ENCODE assay signal across 8 mouse cellular contexts in the genomic region with DNA sequence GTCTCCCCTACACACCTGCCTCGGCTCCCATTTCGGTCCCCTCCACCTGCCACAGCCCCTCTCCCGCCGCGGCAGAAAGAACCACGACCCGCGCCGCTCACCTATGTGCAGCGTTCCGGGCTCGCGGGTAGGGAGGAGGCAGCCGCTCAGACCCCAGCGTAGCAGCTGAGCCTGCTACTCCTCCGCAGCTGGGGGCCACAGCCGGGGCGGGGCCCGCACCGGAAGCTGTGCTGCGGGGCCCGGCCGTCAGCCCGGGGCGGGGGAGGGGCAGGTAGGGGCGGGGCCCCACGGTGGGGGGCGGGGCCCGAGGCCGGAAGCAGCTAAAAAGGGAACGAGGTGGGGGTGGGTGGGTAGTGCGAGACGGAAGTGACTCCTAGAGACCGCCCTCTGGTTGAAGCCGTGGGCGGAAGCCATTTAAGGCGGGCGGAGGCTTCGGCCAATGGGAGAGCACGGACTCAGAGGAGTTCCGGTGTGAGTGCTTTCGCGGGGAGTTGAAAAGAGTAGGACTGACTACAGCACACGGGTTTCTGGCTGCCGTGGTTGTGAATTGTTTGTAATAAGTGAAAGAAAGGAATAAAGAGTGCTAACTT. TPM values are rescaled to one million over a fixed set of nuclear protein-coding genes. Genes with fewer than 3 reads are reported as not detected.
DNase-seq lines count a peak whose midpoint lies in the region; ATAC-seq and TF ChIP-seq lines count a peak whose summit lies in the region.

A gene (minus strand): TSS at position 213 of the 590 bp plus-strand sequence.

- H3K27me3 ChIP-seq in hindbrain, postnatal 0 days (ENCODE audit: insufficient read depth, low read length) = no peaks in the 10 kb centered on the region

- WGBS in hindbrain, postnatal 0 days = under 1% methylated on average over 42 of the region's 45 CpGs

- H3K36me3 ChIP-seq in hindbrain, postnatal 0 days (ENCODE audit: insufficient read depth, low read length) = no peaks in the 10 kb centered on the region

- intact Hi-C loops in left cerebral cortex, adult 2 months (cut with DNase I) = loop anchor here (1.0 to 2.0 kb wide), 2 partner anchors 71 to 74 kb away; a partner anchor contains a TSS

- peak; percentile 88 for DNase-seq in WW6 (ENCODE audit: low read depth, low spot score)
- peak; percentile 82 to 90 for DNase-seq in cerebellum, postnatal 4 days (ENCODE audit: low spot score in 2 of 2)
- peak; percentile 94 for DNase-seq in gastrocnemius, adult 18-20 months (ENCODE audit: low spot score)
- DNase-seq in hindbrain, postnatal 0 days (ENCODE audit: low spot score) = peak; percentile 98
- DNase-seq in left cerebral cortex, adult 2 months (ENCODE audit: extremely low spot score in 1 of 2, low spot score in 2 of 2) = peak; percentile 88 to 92
- DNase-seq in right cerebral cortex, adult 2 months (ENCODE audit: low spot score in 2 of 2) = peak; percentile 88 to 93
- DNase-seq in urinary bladder, postnatal 14 days (ENCODE audit: low spot score) = peak; percentile 93

- H3K4me2 ChIP-seq in hindbrain, postnatal 0 days (ENCODE audit: low read depth, low read length) = peak within 1 kb of the TSS; percentile 80

- H3K9ac ChIP-seq in hindbrain, postnatal 0 days (replicated peaks; ENCODE audit: low read length) = peak within 1 kb of the TSS; percentile 72

- H3K9me3 ChIP-seq in hindbrain, postnatal 0 days (ENCODE audit: low read length) = no peaks in the 10 kb centered on the region

- H3K27ac ChIP-seq in hindbrain, postnatal 0 days = peak within 1 kb of the TSS; percentile 72
- peak within 1 kb of the TSS; percentile 88 for H3K27ac ChIP-seq in left cerebral cortex, adult 2 months

- ATAC-seq in hindbrain, postnatal 0 days = peak; percentile 100
- ATAC-seq in megakaryocyte, adult 5-6 weeks (ENCODE audit: poor library complexity, severe bottlenecking) = peak; percentile 99

- peak within 1 kb of the TSS; percentile 91 for H3K4me3 ChIP-seq in hindbrain, postnatal 0 days (ENCODE audit: low read length)
- H3K4me3 ChIP-seq in left cerebral cortex, adult 2 months = peak within 1 kb of the TSS; percentile 84

- H3K4me1 ChIP-seq in hindbrain, postnatal 0 days (ENCODE audit: insufficient read depth, low read length) = peaks cover 4% of the 10 kb centered on the region

- TF ChIP-seq CTCF in hindbrain, postnatal 0 days (IDR thresholded peaks at IDR 0.05; ENCODE audit: low read depth) = no peak
- TF ChIP-seq CTCF in left cerebral cortex, adult 2 months (IDR thresholded peaks at IDR 0.05) = no peak; the same call in 1 of the 2 replicates

RNA-seq across cellular contexts. Expression of the gene that starts here (rescaled TPM):
- total RNA-seq in gastrocnemius, adult 18-20 months (2021) = 1 to 10 TPM; 3.7 TPM
- total RNA-seq in hindbrain, postnatal 0 days (2014; rRNA removed) = 7.7 TPM in 2 replicates
- polyA plus RNA-seq in hindbrain, postnatal 0 days (2015; fragmentation: Nextera tagmentation; extraction: Ambion mirVana) = 4.3 and 4.4 TPM in 2 replicates
- total RNA-seq in left cerebral cortex, adult 2 months (2021) = 10 to 100 TPM; 10.9 to 14.8 TPM
- total RNA-seq in megakaryocyte, adult 5-6 weeks (2015) = 23.0 and 23.7 TPM in 2 replicates
- 7.6 and 12.6 TPM in 2 replicates for total RNA-seq in megakaryocyte, adult 5-6 weeks (2017)

Comparison
In these comparisons a context has a peak if more than half of its experiments do, and no peak if none do; other contexts are left out.
1. Peak in every context shown above with its lines: DNase-seq, ATAC-seq, H3K4me3 ChIP-seq and H3K27ac ChIP-seq.